Mouse (Mus musculus): Measurements from ENCODE around the gene Rnf133.

DNA sequence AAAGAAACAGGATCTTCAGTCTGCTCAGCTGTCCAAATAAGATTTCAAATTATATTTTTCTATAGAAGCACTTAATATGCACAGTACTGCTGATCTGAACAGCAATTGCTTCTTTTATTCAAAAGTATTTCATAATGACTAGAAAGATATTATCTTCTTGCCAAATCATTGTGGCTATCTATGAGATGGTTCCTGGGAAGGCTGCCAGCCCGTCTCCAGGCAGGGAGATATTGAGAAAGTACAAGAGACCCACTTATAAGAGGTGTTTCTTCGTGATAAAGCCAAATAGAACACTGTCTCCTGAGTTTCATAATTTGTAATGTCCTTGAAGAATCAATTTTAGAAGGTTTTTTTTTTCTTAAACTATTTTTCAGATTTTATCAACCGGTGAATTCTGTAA lies 13.0 kb downstream of the Rnf133 start:
- TF ChIP-seq CTCF (IDR thresholded peaks at IDR 0.05; ENCODE audit: control insufficient read depth, insufficient read depth, insufficient read length) (no peak), MAX (IDR thresholded peaks at IDR 0.05) (no peak)
